ENCODE assay signal across 26 mouse cellular contexts in the genomic region with DNA sequence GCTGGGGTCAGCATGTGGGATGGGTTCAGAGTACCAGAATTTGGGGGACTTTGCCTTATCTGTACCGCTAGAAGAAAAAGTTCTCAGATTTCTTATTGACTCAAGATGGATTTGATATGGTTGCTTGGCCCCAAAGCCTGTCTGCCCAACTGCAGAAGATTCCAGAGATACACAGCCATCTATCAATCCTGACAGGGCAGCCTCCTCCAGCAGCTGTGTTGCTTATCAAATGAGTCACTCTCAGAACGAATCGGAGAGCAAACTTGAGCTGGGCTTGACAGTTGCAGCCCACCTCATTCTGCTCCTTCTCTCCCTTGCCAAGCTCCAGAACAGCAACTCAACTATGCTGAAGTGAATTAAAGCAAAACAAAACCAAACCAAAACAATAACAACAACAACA.
DNase-seq lines count a peak whose midpoint lies in the region; ATAC-seq and TF ChIP-seq lines count a peak whose summit lies in the region.
"Had no signal": no experiment of that assay in that cellular context is flagged by ENCODE, and none has a peak within 500 bp of the region (broad histone marks: within the 10 kb centered on the region; RNA-seq: fewer than 3 reads in every experiment).

No protein-coding gene starts in this region.

- no peak overlapping the region for H3K9ac ChIP-seq in hindbrain, embryonic 16.5 days (ENCODE audit: low read depth, low read length)
- H3K9ac ChIP-seq: embryonic facial prominence, embryonic 12.5 days; forebrain, embryonic 12.5 days; forebrain, embryonic 15.5 days; heart, embryonic 12.5 days; heart, embryonic 15.5 days; hindbrain, embryonic 13.5 days had no signal

- H3K4me2 ChIP-seq in myocyte (ENCODE audit: low read depth), result no peak overlapping the region
- H3K4me2 ChIP-seq in hindbrain, embryonic 16.5 days (ENCODE audit: low read length), result no peak overlapping the region
- H3K4me2 ChIP-seq: embryonic facial prominence, embryonic 12.5 days; forebrain, embryonic 12.5 days; forebrain, embryonic 15.5 days; heart, embryonic 12.5 days; heart, embryonic 15.5 days; hindbrain, embryonic 13.5 days had no signal

- H3K9me3 ChIP-seq in hindbrain, embryonic 16.5 days (ENCODE audit: control insufficient read depth, low read length), result no peaks in the 10 kb centered on the region
- H3K9me3 ChIP-seq: embryonic facial prominence, embryonic 12.5 days; forebrain, embryonic 12.5 days; forebrain, embryonic 15.5 days; heart, embryonic 12.5 days; heart, embryonic 15.5 days; hindbrain, embryonic 10.5 days; hindbrain, embryonic 13.5 days had no signal

- no peak overlapping the region for H3K4me3 ChIP-seq in myocyte
- no peak overlapping the region for H3K4me3 ChIP-seq in hindbrain, embryonic 16.5 days (ENCODE audit: low read length)
- H3K4me3 ChIP-seq: embryonic facial prominence, embryonic 12.5 days; erythroblast, embryonic 14.5 days; forebrain, embryonic 12.5 days; forebrain, embryonic 15.5 days; heart, embryonic 12.5 days; heart, embryonic 15.5 days; hindbrain, embryonic 10.5 days; hindbrain, embryonic 13.5 days had no signal

- H3K36me3 ChIP-seq in myocyte (ENCODE audit: control insufficient read depth, insufficient read depth), result no peaks in the 10 kb centered on the region
- no peaks in the 10 kb centered on the region for H3K36me3 ChIP-seq in hindbrain, embryonic 16.5 days (ENCODE audit: control insufficient read depth, insufficient read depth, low read length)
- H3K36me3 ChIP-seq: embryonic facial prominence, embryonic 12.5 days; forebrain, embryonic 12.5 days; forebrain, embryonic 15.5 days; heart, embryonic 12.5 days; heart, embryonic 15.5 days; hindbrain, embryonic 10.5 days; hindbrain, embryonic 13.5 days had no signal

- TF ChIP-seq POLR2A in myocyte (IDR thresholded peaks at IDR 0.05; ENCODE audit: insufficient read length, low read depth), result no peak

- no peak overlapping the region for H3K27ac ChIP-seq in hindbrain, embryonic 16.5 days (ENCODE audit: low read depth, low read length)
- H3K27ac ChIP-seq: embryonic facial prominence, embryonic 12.5 days; forebrain, embryonic 12.5 days; forebrain, embryonic 15.5 days; heart, embryonic 15.5 days; hindbrain, embryonic 10.5 days; hindbrain, embryonic 13.5 days; hindbrain, postnatal 0 days had no signal

- 83% methylated on average over 3 of the region's 3 CpGs for WGBS in hindbrain, embryonic 16.5 days

- no peak for ATAC-seq in hindbrain, embryonic 16.5 days
- ATAC-seq: activated CD4-positive, CD25-positive, alpha-beta regulatory T cell, adult 4 months; forebrain, embryonic 15.5 days; hindbrain, postnatal 0 days; inflammation-experienced regulatory T-cells, adult 6 months; intestine, embryonic 16.5 days had no signal

- H3K4me1 ChIP-seq in hindbrain, embryonic 16.5 days (ENCODE audit: control insufficient read depth, insufficient read depth, low read depth, low read length), result no peaks in the 10 kb centered on the region
- H3K4me1 ChIP-seq: forebrain, embryonic 12.5 days; hindbrain, embryonic 10.5 days had no signal

- no peak overlapping the region for H3ac ChIP-seq in myocyte (ENCODE audit: control insufficient read depth, insufficient read length)

- no peaks in the 10 kb centered on the region for H3K27me3 ChIP-seq in myocyte (ENCODE audit: control insufficient read depth, insufficient read depth, insufficient read length)
- H3K27me3 ChIP-seq in hindbrain, embryonic 16.5 days (replicated peaks; ENCODE audit: control insufficient read depth, insufficient read depth, low read length), result no peaks in the 10 kb centered on the region
- H3K27me3 ChIP-seq: embryonic facial prominence, embryonic 12.5 days; forebrain, embryonic 12.5 days; forebrain, embryonic 15.5 days; heart, embryonic 12.5 days; heart, embryonic 15.5 days; hindbrain, embryonic 13.5 days had no signal

- no peaks in the 10 kb centered on the region for H3K79me2 ChIP-seq in myocyte (ENCODE audit: control insufficient read depth, insufficient read depth)

- peak; percentile 24 to 54 for DNase-seq in adrenal gland, postnatal 36 days
- no peak for DNase-seq in adrenal gland, adult 8-10 months
- DNase-seq in urinary bladder, postnatal 14 days (ENCODE audit: low spot score), result peak; percentile 36
- DNase-seq in urinary bladder, postnatal 10 days (ENCODE audit: low spot score), result no peak
- DNase-seq: adrenal gland, postnatal 14 days; cerebellum, adult 18-20 months; cerebellum, adult 9-10 months; cerebellum, postnatal 14 days; gastrocnemius, postnatal 25 days; heart, adult 18-20 months; heart, postnatal 10 days; heart, postnatal 36 days had no signal

TF ChIP-seq in myocyte, 11 proteins besides CTCF, POLR2A, EP300 and RAD21:
- peak; percentile 25 for TF ChIP-seq TCF3 (IDR thresholded peaks at IDR 0.05; ENCODE audit: insufficient read length, low read depth)
- TF ChIP-seq TCF12 (IDR thresholded peaks at IDR 0.05; ENCODE audit: insufficient read depth, poor library complexity, severe bottlenecking), result peak; percentile 45
- TF ChIP-seq MYOD1 (IDR thresholded peaks at IDR 0.05; ENCODE audit: control insufficient read depth in 1 of 3, insufficient read length in 2 of 3, low read depth in 2 of 3), result peak; percentile 40 to 87 (median 84)
- TF ChIP-seq SRF (IDR thresholded peaks at IDR 0.05; ENCODE audit: control insufficient read depth, insufficient read length, low read depth), result no peak
- no peak for TF ChIP-seq POLR2AphosphoS2 (IDR thresholded peaks at IDR 0.05; ENCODE audit: insufficient read length, low read depth)
- TF ChIP-seq REST (IDR thresholded peaks at IDR 0.05; ENCODE audit: insufficient read depth, insufficient read length), result no peak
- TF ChIP-seq E2F4 (IDR thresholded peaks at IDR 0.05; ENCODE audit: insufficient read depth), result no peak
- peak in 2 of 3 experiments; percentile 50 to 71 for TF ChIP-seq MYOG (IDR thresholded peaks at IDR 0.05; ENCODE audit: control insufficient read depth in 1 of 3, insufficient read depth in 1 of 3, insufficient read length in 2 of 3, low read depth in 2 of 3)
- no peak for TF ChIP-seq CEBPB (IDR thresholded peaks at IDR 0.05; ENCODE audit: insufficient read depth, poor library complexity, severe bottlenecking)
- TF ChIP-seq USF1 (IDR thresholded peaks at IDR 0.05; ENCODE audit: low read depth), result no peak
- TF ChIP-seq MAX (IDR thresholded peaks at IDR 0.05; ENCODE audit: low read depth), result no peak

Comparison
In these comparisons a context has a peak if more than half of its experiments do, and no peak if none do; other contexts are left out.
1. DNase-seq: peak in adrenal gland, postnatal 36 days (2 of 2) and urinary bladder, postnatal 14 days (single experiment); none in adrenal gland, adult 8-10 months (single experiment) and urinary bladder, postnatal 10 days (single experiment).